Mouse (Mus musculus) gastrocnemius, postnatal 4 days (tissue): ENCODE measurements around the gene Cdk8. TPM values are rescaled to one million over a fixed set of nuclear protein-coding genes. Genes with fewer than 3 reads are reported as not detected.

ENCODE experiments used
- total RNA-seq, 2 experiments: library from RNA; stranded (reverse); gene quantifications; 2 replicates each; pipeline ENCODE4 v1.2.3; 2021

The Cdk8 gene
- total RNA-seq, 2 experiments from 2014 or later, result 39.0 to 48.2 TPM

Other genes with a start within 250 kb of the Cdk8 start
- gene Cyp3a25, start 221.6 kb upstream of the Cdk8 start, total RNA-seq, result under 1 TPM in 1 of 2 experiments, not detected in 1; 0.52 TPM
- gene Cyp3a59, start 152.0 kb upstream of the Cdk8 start, total RNA-seq, result not detected
- gene Gm5565, start 70.7 kb upstream of the Cdk8 start, total RNA-seq, result not detected
- gene Gm6309, start 60.5 kb upstream of the Cdk8 start, total RNA-seq, result not detected
- gene 1700001J03Rik, start 45.9 kb upstream of the Cdk8 start, total RNA-seq, result 1 to 10 TPM in 1 of 2 experiments, under 1 TPM in 1; 0.60 to 1.3 TPM
- gene Rnf6, start 9.7 kb upstream of the Cdk8 start, total RNA-seq, result 10 to 100 TPM; 36.8 to 46.9 TPM
- gene Wasf3, start 153.8 kb downstream of the Cdk8 start, total RNA-seq, result 1 to 10 TPM; 1.7 to 2.0 TPM